Mouse (Mus musculus) embryo, embryonic 10.5 days (tissue): ENCODE data around the gene Oxsr1.
"Not testable (repeated sequence)": the region's sequence is repeated elsewhere in the genome, so short reads cannot be mapped to it uniquely, and the experiment has no call there.

ENCODE experiments used
- DNase-seq: peaks from one replicate; pipeline ENCODE4 v3.0.0-alpha.2; 2015; ENCODE audit warnings: low spot score

The Oxsr1 gene

GRCm38 (mm10) chr9:119274814-119275213 lies 47.4 kb downstream of the Oxsr1 start:
- DNase-seq = not testable (repeated sequence)

GRCm38 (mm10) chr9:119271496-119271895 lies 50.7 kb downstream of the Oxsr1 start:
- DNase-seq = no peak

- DNase-seq = no peak
Measured at GRCm38 (mm10) chr9:119268588-119269145, 53.6 kb downstream of the Oxsr1 start.

- no peak for DNase-seq
Measured at GRCm38 (mm10) chr9:119268120-119268519, 54.1 kb downstream of the Oxsr1 start.

- DNase-seq = not testable (repeated sequence)
Measured at GRCm38 (mm10) chr9:119266121-119266395, 56.2 kb downstream of the Oxsr1 start.

GRCm38 (mm10) chr9:119265373-119266120 lies 56.7 kb downstream of the Oxsr1 start:
- DNase-seq = not testable (repeated sequence)

- DNase-seq = no peak
Measured at GRCm38 (mm10) chr9:119263067-119263466, 59.2 kb downstream of the Oxsr1 start.

- no peak for DNase-seq
Measured at GRCm38 (mm10) chr9:119260825-119261224, 61.4 kb downstream of the Oxsr1 start.

- DNase-seq = no peak
Measured at GRCm38 (mm10) chr9:119258785-119259184, 63.4 kb downstream of the Oxsr1 start.

- no peak for DNase-seq
Measured at GRCm38 (mm10) chr9:119258128-119258527, 64.1 kb downstream of the Oxsr1 start.

GRCm38 (mm10) chr9:119256161-119256560 lies 66.1 kb downstream of the Oxsr1 start:
- DNase-seq = no peak

- no peak for DNase-seq
Measured at GRCm38 (mm10) chr9:119255096-119255495, 67.1 kb downstream of the Oxsr1 start.

GRCm38 (mm10) chr9:119254187-119254586 lies 68.0 kb downstream of the Oxsr1 start:
- no peak for DNase-seq

- no peak for DNase-seq
Measured at GRCm38 (mm10) chr9:119247996-119248395, 74.2 kb downstream of the Oxsr1 start.

GRCm38 (mm10) chr9:119246826-119247225 lies 75.4 kb downstream of the Oxsr1 start:
- no peak for DNase-seq

GRCm38 (mm10) chr9:119243981-119244380 lies 78.2 kb downstream of the Oxsr1 start:
- no peak for DNase-seq

- no peak for DNase-seq
Measured at GRCm38 (mm10) chr9:119241169-119241865, 80.9 kb downstream of the Oxsr1 start.

- no peak for DNase-seq
Measured at GRCm38 (mm10) chr9:119240286-119240997, 81.8 kb downstream of the Oxsr1 start.

- DNase-seq = no peak
Measured at GRCm38 (mm10) chr9:119239274-119239673, 83.0 kb downstream of the Oxsr1 start.

GRCm38 (mm10) chr9:119238796-119239195 lies 83.4 kb downstream of the Oxsr1 start:
- no peak for DNase-seq

- no peak for DNase-seq
Measured at GRCm38 (mm10) chr9:119231552-119231951, 90.7 kb downstream of the Oxsr1 start.

- DNase-seq = no peak
Measured at GRCm38 (mm10) chr9:119230829-119231228, 91.4 kb downstream of the Oxsr1 start.

GRCm38 (mm10) chr9:119220249-119220648 lies 102.0 kb downstream of the Oxsr1 start:
- DNase-seq = no peak
